14 mouse cellular contexts compared by ENCODE assay signal in genomic region chr8:126571065-126571660, GRCm38 (mm10). TPM values are rescaled to one million over a fixed set of nuclear protein-coding genes. Genes with fewer than 3 reads are reported as not detected.
DNase-seq lines count a peak whose midpoint lies in the region; ATAC-seq and TF ChIP-seq lines count a peak whose summit lies in the region.
"Had no signal": no experiment of that assay in that cellular context is flagged by ENCODE, and none has a peak within 500 bp of the region (broad histone marks: within the 10 kb centered on the region; RNA-seq: fewer than 3 reads in every experiment).

No protein-coding gene starts in this region.

- DNase-seq in heart, adult 11 months: peak; percentile 96
- DNase-seq in heart, adult 18-20 months: no peak
- no peak for DNase-seq in lung, embryonic 14.5 days
- DNase-seq in lung, postnatal 25 days (ENCODE audit: low spot score): no peak
- no peak for DNase-seq in left cerebral cortex, postnatal 14 days (ENCODE audit: low spot score in 2 of 2)
- DNase-seq: cerebellum, postnatal 14 days; retina, postnatal 1 day; thymus, adult 2 months had no signal

- intact Hi-C loops in left cerebral cortex, postnatal 14 days (cut with DNase I): no loop called here

- no peaks in the 10 kb centered on the region for H3K9me3 ChIP-seq in lung, embryonic 14.5 days (ENCODE audit: low read depth, low read length)
- H3K9me3 ChIP-seq in liver, embryonic 12.5 days (replicated peaks): no peaks in the 10 kb centered on the region
- no peaks in the 10 kb centered on the region for H3K9me3 ChIP-seq in forebrain, embryonic 12.5 days
- H3K9me3 ChIP-seq: embryonic facial prominence, embryonic 15.5 days; heart, embryonic 13.5 days had no signal

- TF ChIP-seq CTCF in lung, embryonic 14.5 days (IDR thresholded peaks at IDR 0.05; ENCODE audit: low read depth): no peak

- no peak overlapping the region for H3K4me2 ChIP-seq in lung, embryonic 14.5 days
- H3K4me2 ChIP-seq in liver, embryonic 12.5 days: no peak overlapping the region; the same call in 1 of the 2 replicates
- no peak overlapping the region for H3K4me2 ChIP-seq in forebrain, embryonic 12.5 days
- H3K4me2 ChIP-seq: embryonic facial prominence, embryonic 15.5 days; heart, embryonic 13.5 days had no signal

- peak; percentile 29; the same call in 1 of the 2 replicates for ATAC-seq in lung, embryonic 14.5 days (ENCODE audit: insufficient read depth)
- peak; percentile 40 for ATAC-seq in liver, embryonic 12.5 days
- peak; percentile 16; the same call in 1 of the 2 replicates for ATAC-seq in megakaryocyte-erythroid progenitor cell, adult 5-6 weeks (replicated peaks; ENCODE audit: low FRiP score, low TSS enrichment, poor library complexity, severe bottlenecking)
- ATAC-seq in forebrain, embryonic 12.5 days (ENCODE audit: low FRiP score): no peak
- ATAC-seq: intestine, postnatal 0 days had no signal

- H3K27ac ChIP-seq in lung, embryonic 14.5 days (ENCODE audit: low read depth): 0 out of 2 replicates have a peak overlapping the region, but pooled peaks have one; percentile 30
- no peak overlapping the region for H3K27ac ChIP-seq in liver, embryonic 12.5 days
- H3K27ac ChIP-seq in forebrain, embryonic 12.5 days: no peak overlapping the region
- H3K27ac ChIP-seq: embryonic facial prominence, embryonic 15.5 days; heart, embryonic 13.5 days had no signal

- peaks cover 7% of the 10 kb centered on the region for H3K4me1 ChIP-seq in lung, embryonic 14.5 days (ENCODE audit: insufficient read depth)
- peaks cover 15% of the 10 kb centered on the region for H3K4me1 ChIP-seq in liver, embryonic 12.5 days
- peaks cover 32% of the 10 kb centered on the region for H3K4me1 ChIP-seq in forebrain, embryonic 12.5 days

- no peak overlapping the region for H3K9ac ChIP-seq in lung, embryonic 14.5 days
- no peak overlapping the region for H3K9ac ChIP-seq in liver, embryonic 12.5 days
- H3K9ac ChIP-seq in forebrain, embryonic 12.5 days: no peak overlapping the region
- H3K9ac ChIP-seq: embryonic facial prominence, embryonic 15.5 days; heart, embryonic 13.5 days had no signal

- no peak overlapping the region for H3K4me3 ChIP-seq in lung, embryonic 14.5 days (ENCODE audit: low read depth, low read length)
- no peak overlapping the region for H3K4me3 ChIP-seq in liver, embryonic 12.5 days
- no peak overlapping the region for H3K4me3 ChIP-seq in forebrain, embryonic 12.5 days (replicated peaks)
- H3K4me3 ChIP-seq: embryonic facial prominence, embryonic 15.5 days; heart, embryonic 13.5 days had no signal

- 78% methylated on average over 15 of the region's 15 CpGs for WGBS in lung, embryonic 14.5 days
- 41% methylated on average over 15 of the region's 15 CpGs for WGBS in liver, embryonic 12.5 days (ENCODE audit: insufficient replicate concordance)
- WGBS in forebrain, embryonic 12.5 days: 85% methylated on average over 15 of the region's 15 CpGs

- no peaks in the 10 kb centered on the region for H3K36me3 ChIP-seq in lung, embryonic 14.5 days (ENCODE audit: insufficient read depth)
- H3K36me3 ChIP-seq in liver, embryonic 12.5 days: no peaks in the 10 kb centered on the region
- no peaks in the 10 kb centered on the region for H3K36me3 ChIP-seq in forebrain, embryonic 12.5 days (replicated peaks)
- H3K36me3 ChIP-seq: embryonic facial prominence, embryonic 15.5 days; heart, embryonic 13.5 days had no signal

- H3K27me3 ChIP-seq in lung, embryonic 14.5 days (ENCODE audit: insufficient read depth, low read length): no peaks in the 10 kb centered on the region
- no peaks in the 10 kb centered on the region for H3K27me3 ChIP-seq in liver, embryonic 12.5 days (replicated peaks)
- H3K27me3 ChIP-seq in forebrain, embryonic 12.5 days: no peaks in the 10 kb centered on the region
- H3K27me3 ChIP-seq: embryonic facial prominence, embryonic 15.5 days; heart, embryonic 13.5 days had no signal

RNA-seq across cellular contexts. Expression of gene Irf2bp2, which starts 22.6 kb away (rescaled TPM):
- total RNA-seq in heart, adult 18-20 months (2021): 100 to 1,000 TPM; 101 to 128 TPM
- 8.9 and 9.3 TPM in 2 replicates for polyA plus RNA-seq in lung, embryonic 14.5 days (2014; fragmentation: Nextera tagmentation; extraction: Ambion mirVana)
- 5.5 and 5.6 TPM in 2 replicates for polyA plus RNA-seq in liver, embryonic 12.5 days (2016; fragmentation: Nextera tagmentation; extraction: Ambion mirVana)
- total RNA-seq in megakaryocyte-erythroid progenitor cell, adult 5-6 weeks (2014; fragmentation: Nextera tagmentation): 45.8 and 54.3 TPM in 2 replicates
- 44.1 and 56.8 TPM in 2 replicates for total RNA-seq in megakaryocyte-erythroid progenitor cell, adult 5-6 weeks (2017)
- total RNA-seq in left cerebral cortex, postnatal 14 days (2021): 10 to 100 TPM; 56.9 to 62.5 TPM
- 7.4 and 7.8 TPM in 2 replicates for polyA plus RNA-seq in forebrain, embryonic 12.5 days (2016; fragmentation: Nextera tagmentation; extraction: Ambion mirVana)
